Mouse (Mus musculus) splenic B cell, adult 2 months (primary cell): ENCODE results near the gene Itpr2.

ENCODE experiments used
- DNase-seq: peaks from one replicate; pipeline ENCODE4 v3.0.0-alpha.2; 2011; ENCODE audit warnings: low read depth, low spot score
- H3K27me3 ChIP-seq: 2 replicates; pipeline ENCODE4 v1.6.1; 2012; ENCODE audit warnings: mild to moderate bottlenecking, low read length, moderate library complexity, mixed read lengths; ENCODE audit not compliant: control insufficient read depth, poor library complexity, insufficient read depth, severe bottlenecking
- H3K36me3 ChIP-seq: 2 replicates; pipeline ENCODE4 v1.6.1; 2012; ENCODE audit warnings: mild to moderate bottlenecking, low read length, moderate library complexity, mixed read lengths; ENCODE audit not compliant: control insufficient read depth, poor library complexity, insufficient read depth, severe bottlenecking

Itpr2 gene

GRCm38 (mm10) chr6:146324541-146325204, 177.3 kb downstream of the Itpr2 start:
- DNase-seq = no peak
- H3K27me3 ChIP-seq = no peaks in the 10 kb centered on the region

DNA sequence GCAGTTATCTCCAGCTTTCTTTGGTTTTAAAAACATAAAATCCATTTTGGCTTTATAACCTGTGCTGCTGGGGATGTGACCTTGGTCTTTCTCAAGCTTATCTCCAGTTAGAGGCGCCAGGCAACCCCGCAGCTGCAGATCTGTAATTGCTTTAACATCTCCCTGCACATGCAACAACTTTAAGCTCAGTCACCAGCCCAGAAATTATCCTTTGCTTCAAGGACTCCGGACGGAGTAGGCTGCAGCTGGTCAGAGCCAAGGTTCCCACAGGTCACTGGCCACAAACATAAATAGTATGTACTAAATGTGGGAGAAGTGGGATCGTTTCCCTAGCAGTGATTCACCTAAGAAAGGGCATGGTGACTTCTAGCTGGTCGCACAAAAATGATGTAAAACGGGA, 179.5 kb downstream of the Itpr2 start:
- Histone ChIP-seq H3K27me3 (no peaks in the 10 kb centered on the region), H3K36me3 (peaks cover 17% of the 10 kb centered on the region)
- DNase-seq = no peak

More at GRCm38 (mm10) chr6:146324541-146325204, 177.3 kb downstream of the Itpr2 start:
- H3K36me3 ChIP-seq = peaks cover 25% of the 10 kb centered on the region

GRCm38 (mm10) chr6:146321951-146322350, 180.1 kb downstream of the Itpr2 start:
- no peak for DNase-seq
- peaks cover 16% of the 10 kb centered on the region for H3K36me3 ChIP-seq
- H3K27me3 ChIP-seq = no peaks in the 10 kb centered on the region

- no peaks in the 10 kb centered on the region for H3K27me3 ChIP-seq
- H3K36me3 ChIP-seq = peaks cover 12% of the 10 kb centered on the region
- no peak for DNase-seq
These were observed 185.6 kb downstream of the Itpr2 start for GRCm38 (mm10) chr6:146316415-146316814.

- no peak for DNase-seq
These were observed 186.9 kb downstream of the Itpr2 start for GRCm38 (mm10) chr6:146315153-146315552.

DNA sequence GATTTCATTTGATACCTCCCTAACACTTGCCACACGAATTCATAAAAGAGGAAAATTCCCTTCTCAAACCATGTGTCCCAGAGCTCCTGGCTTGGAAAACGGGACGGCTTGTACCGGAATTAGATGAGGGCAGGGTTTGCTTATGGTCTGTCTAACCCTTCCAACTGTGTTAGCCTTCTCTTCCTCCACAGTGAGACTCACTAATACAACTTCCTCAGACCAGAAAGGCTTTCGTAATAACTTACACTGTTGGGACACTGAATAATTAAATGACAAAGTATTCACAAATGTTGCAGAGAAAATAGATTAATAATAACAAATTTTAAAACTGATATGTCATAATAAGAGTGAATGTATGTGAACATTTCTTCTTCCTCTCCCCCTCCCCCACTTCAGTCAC, 187.7 kb downstream of the Itpr2 start:
- Histone ChIP-seq H3K27me3 (no peaks in the 10 kb centered on the region), H3K36me3 (peaks cover 21% of the 10 kb centered on the region)
- DNase-seq = no peak

More at GRCm38 (mm10) chr6:146315153-146315552, 186.9 kb downstream of the Itpr2 start:
- peaks cover 19% of the 10 kb centered on the region for H3K36me3 ChIP-seq
- H3K27me3 ChIP-seq = no peaks in the 10 kb centered on the region

- H3K27me3 ChIP-seq = no peaks in the 10 kb centered on the region
- H3K36me3 ChIP-seq = peaks cover 18% of the 10 kb centered on the region
- peak; percentile 15 for DNase-seq
These were observed 188.6 kb downstream of the Itpr2 start for GRCm38 (mm10) chr6:146313396-146313795.

DNA sequence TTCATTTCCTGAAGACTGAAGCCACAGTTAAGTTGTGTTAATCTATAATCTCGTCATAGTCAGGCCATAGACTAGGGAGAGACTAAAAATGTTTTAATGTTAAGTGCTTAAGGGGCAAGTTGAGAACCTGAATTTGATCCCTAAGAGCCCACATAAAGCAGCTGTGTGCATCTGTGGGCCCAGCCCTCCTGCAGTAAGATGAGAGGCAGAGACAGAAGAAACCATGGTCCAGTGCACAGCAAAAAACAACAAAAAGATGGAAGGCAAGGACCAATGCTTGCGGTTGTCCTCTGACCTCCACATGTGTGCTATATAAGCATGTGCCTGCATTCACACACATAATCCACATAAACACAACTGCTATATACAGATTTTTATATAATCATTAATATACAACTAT, 191.8 kb downstream of the Itpr2 start:
- H3K27me3 ChIP-seq = no peaks in the 10 kb centered on the region
- H3K36me3 ChIP-seq = peaks cover 18% of the 10 kb centered on the region
- DNase-seq = no peak

- peaks cover 18% of the 10 kb centered on the region for H3K36me3 ChIP-seq
- no peak for DNase-seq
- H3K27me3 ChIP-seq = no peaks in the 10 kb centered on the region
These were observed 192.7 kb downstream of the Itpr2 start for GRCm38 (mm10) chr6:146309335-146309734.

GRCm38 (mm10) chr6:146305995-146306394, 196.0 kb downstream of the Itpr2 start:
- no peak for DNase-seq
- no peaks in the 10 kb centered on the region for H3K27me3 ChIP-seq
- H3K36me3 ChIP-seq = peaks cover 8% of the 10 kb centered on the region

- Histone ChIP-seq H3K36me3 (peaks cover 2% of the 10 kb centered on the region; the same call in 1 of the 2 replicates), H3K27me3 (no peaks in the 10 kb centered on the region)
- no peak for DNase-seq
These were observed 197.9 kb downstream of the Itpr2 start for GRCm38 (mm10) chr6:146304088-146304487.

DNA sequence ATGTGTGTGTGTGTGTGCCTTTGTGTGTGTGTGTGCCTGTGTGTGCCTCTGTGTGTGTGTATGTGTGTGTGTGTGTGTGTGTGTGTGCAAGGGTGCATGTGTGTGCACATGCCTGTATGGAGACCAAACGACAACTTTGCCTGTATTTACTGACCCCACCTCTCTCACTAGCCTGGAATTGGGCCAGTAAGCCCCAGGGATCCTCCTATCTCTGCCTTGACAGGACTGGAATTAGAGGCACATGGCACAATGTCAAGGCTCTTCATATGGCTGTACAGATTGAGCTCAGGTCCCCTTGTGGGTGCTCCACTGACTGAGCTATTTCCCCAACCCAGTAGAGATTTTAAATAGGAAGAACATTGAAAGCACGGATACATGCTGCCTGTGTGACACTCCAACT, 198.7 kb downstream of the Itpr2 start:
- H3K27me3 ChIP-seq = no peaks in the 10 kb centered on the region
- H3K36me3 ChIP-seq = peaks cover 2% of the 10 kb centered on the region; the same call in 1 of the 2 replicates
- no peak for DNase-seq

GRCm38 (mm10) chr6:146302574-146303130, 199.4 kb downstream of the Itpr2 start:
- Histone ChIP-seq H3K36me3 (no peaks in the 10 kb centered on the region), H3K27me3 (no peaks in the 10 kb centered on the region)
- DNase-seq = no peak

GRCm38 (mm10) chr6:146302101-146302500, 199.9 kb downstream of the Itpr2 start:
- no peak for DNase-seq
- no peaks in the 10 kb centered on the region for H3K27me3 ChIP-seq
- H3K36me3 ChIP-seq = no peaks in the 10 kb centered on the region

- H3K27me3 ChIP-seq = no peaks in the 10 kb centered on the region
- DNase-seq = no peak
- H3K36me3 ChIP-seq = no peaks in the 10 kb centered on the region
These were observed 201.1 kb downstream of the Itpr2 start for GRCm38 (mm10) chr6:146300961-146301360.
